Mouse (Mus musculus): ENCODE results near the gene Zfp691. TPM values are rescaled to one million over a fixed set of nuclear protein-coding genes. Genes with fewer than 3 reads are reported as not detected.

Gene Zfp691
- polyA plus RNA-seq, 1 experiment from 2014 or later, result 9.3 TPM

GRCm38 (mm10) chr4:119121249-119121648 is 52.7 kb downstream of the Zfp691 start:
- H3K27ac ChIP-seq (ENCODE audit: low read length), result no peak overlapping the region
- no peaks in the 10 kb centered on the region for H3K9me3 ChIP-seq (ENCODE audit: control insufficient read depth, low read length)
- peaks cover 17% of the 10 kb centered on the region for H3K4me1 ChIP-seq (replicated peaks; ENCODE audit: control insufficient read depth, insufficient read depth, low read length)
- ATAC-seq (ENCODE audit: low read depth), result peak; percentile 39
- 34% methylated on average over 4 of the region's 4 CpGs for WGBS
- H3K4me3 ChIP-seq (ENCODE audit: low read length), result no peak overlapping the region
- no peaks in the 10 kb centered on the region for H3K27me3 ChIP-seq (ENCODE audit: control insufficient read depth, insufficient read depth, low read depth, low read length)
- no peak overlapping the region for H3K4me2 ChIP-seq (ENCODE audit: low read depth, low read length)
- no peak overlapping the region for H3K9ac ChIP-seq (ENCODE audit: low read length)
- H3K36me3 ChIP-seq (ENCODE audit: control insufficient read depth, insufficient read depth, low read length), result peaks cover 12% of the 10 kb centered on the region; the same call in 1 of the 2 replicates

- H3K4me3 ChIP-seq (ENCODE audit: low read length), result no peak overlapping the region
- WGBS, result 77% methylated on average over 6 of the region's 6 CpGs
Observed at GRCm38 (mm10) chr4:119120095-119120494, 53.9 kb downstream of the Zfp691 start.

More at GRCm38 (mm10) chr4:119120095-119120494, 53.9 kb downstream of the Zfp691 start:
- peaks cover 25% of the 10 kb centered on the region for H3K4me1 ChIP-seq (replicated peaks; ENCODE audit: control insufficient read depth, insufficient read depth, low read length)
- no peaks in the 10 kb centered on the region for H3K27me3 ChIP-seq (ENCODE audit: control insufficient read depth, insufficient read depth, low read depth, low read length)
- no peak overlapping the region for H3K4me2 ChIP-seq (ENCODE audit: low read depth, low read length)
- no peaks in the 10 kb centered on the region for H3K9me3 ChIP-seq (ENCODE audit: control insufficient read depth, low read length)
- no peak overlapping the region for H3K27ac ChIP-seq (ENCODE audit: low read length)
- no peak overlapping the region for H3K9ac ChIP-seq (ENCODE audit: low read length)
- peaks cover 12% of the 10 kb centered on the region; the same call in 1 of the 2 replicates for H3K36me3 ChIP-seq (ENCODE audit: control insufficient read depth, insufficient read depth, low read length)
- no peak for ATAC-seq (ENCODE audit: low read depth)

MicroRNAs encoded within 50 kb of the gene (microRNA counts, 519-probe panel; counts per million panel counts)
- microRNA mmu-miR-1957, result not detected

Small RNA genes within 50 kb of the gene (microRNA-seq; reads per million reads assigned to microRNA genes)
- gene Mir1957a, result not detected

Other genes with a start within 250 kb of the Zfp691 start
- gene Olfr1328, start 235.6 kb downstream of the Zfp691 start, polyA plus RNA-seq (2015; fragmentation: Nextera tagmentation; extraction: Ambion mirVana), result not detected in 2 replicates
- gene Lao1, start 212.6 kb downstream of the Zfp691 start, polyA plus RNA-seq (2015; fragmentation: Nextera tagmentation; extraction: Ambion mirVana), result not detected in 2 replicates
- gene Slc2a1, start 65.5 kb downstream of the Zfp691 start, polyA plus RNA-seq (2015; fragmentation: Nextera tagmentation; extraction: Ambion mirVana), result 89.7 and 95.7 TPM in 2 replicates
- gene Ermap, start 15.8 kb upstream of the Zfp691 start, polyA plus RNA-seq (2015; fragmentation: Nextera tagmentation; extraction: Ambion mirVana), result 1.4 and 4.3 TPM in 2 replicates
- gene Svbp, start 21.1 kb upstream of the Zfp691 start, polyA plus RNA-seq (2015; fragmentation: Nextera tagmentation; extraction: Ambion mirVana), result 114 and 123 TPM in 2 replicates
- gene Tmem269, start 44.0 kb upstream of the Zfp691 start, polyA plus RNA-seq (2015; fragmentation: Nextera tagmentation; extraction: Ambion mirVana), result not detected in 2 replicates
- 26.5 and 30.8 TPM in 2 replicates for gene AU022252, start 58.5 kb upstream of the Zfp691 start, polyA plus RNA-seq (2015; fragmentation: Nextera tagmentation; extraction: Ambion mirVana)
- gene P3h1, start 58.7 kb upstream of the Zfp691 start, polyA plus RNA-seq (2015; fragmentation: Nextera tagmentation; extraction: Ambion mirVana), result 34.9 and 36.2 TPM in 2 replicates
- gene Cldn19, start 81.2 kb upstream of the Zfp691 start, polyA plus RNA-seq (2015; fragmentation: Nextera tagmentation; extraction: Ambion mirVana), result 0.15 and 0.18 TPM in 2 replicates
- gene Ybx1, start 120.4 kb upstream of the Zfp691 start, polyA plus RNA-seq (2015; fragmentation: Nextera tagmentation; extraction: Ambion mirVana), result 412 and 442 TPM in 2 replicates
- 86.8 and 91.9 TPM in 2 replicates for gene Ppih, start 146.4 kb upstream of the Zfp691 start, polyA plus RNA-seq (2015; fragmentation: Nextera tagmentation; extraction: Ambion mirVana)
- gene Ccdc30, start 241.3 kb upstream of the Zfp691 start, polyA plus RNA-seq (2015; fragmentation: Nextera tagmentation; extraction: Ambion mirVana), result 6.1 and 9.3 TPM in 2 replicates
- gene Ppcs, start 248.2 kb upstream of the Zfp691 start, polyA plus RNA-seq (2015; fragmentation: Nextera tagmentation; extraction: Ambion mirVana), result 31.5 and 33.9 TPM in 2 replicates
- gene Zmynd12, start 248.6 kb upstream of the Zfp691 start, polyA plus RNA-seq (2015; fragmentation: Nextera tagmentation; extraction: Ambion mirVana), result 2.0 and 2.1 TPM in 2 replicates

Measured in lung, embryonic 16.5 days (tissue).